Mouse (Mus musculus): ENCODE measurements around the gene Gm13697. TPM values are rescaled to one million over a fixed set of nuclear protein-coding genes. Genes with fewer than 3 reads are reported as not detected.
A peak's percentile ranks its signal among the peaks of the same experiment; 100 is the strongest.
"Not testable (repeated sequence)": the region's sequence is repeated elsewhere in the genome, so short reads cannot be mapped to it uniquely, and the experiment has no call there.

Gm13697 gene
- total RNA-seq (2012; rRNA removed) (0.04 TPM in 1 of 2 replicates, not detected in the other), total RNA-seq (2014; rRNA removed) (0.34 and 0.44 TPM in 2 replicates), polyA plus RNA-seq (2012; ENCODE audit: insufficient read length, low read depth) (not detected in 2 replicates)

GRCm38 (mm10) chr2:83984443-83984842 lies at the start of gene Gm13697:
Gm13697 (plus strand) TSS chr2:83984743.
- H3K4me1 ChIP-seq (ENCODE audit: control insufficient read depth in 1 of 2, insufficient read depth in 2 of 2); H3K4me2 ChIP-seq (ENCODE audit: insufficient read depth, low read depth, poor library complexity, severe bottlenecking); in situ Hi-C loops (cut with MboI; ENCODE audit: low pct_ligation_motif_present, low pct_unique_long_range_greater_than_20kb, low sequenced_read_pairs); H3K36me3 ChIP-seq (replicated peaks in 1 of 2; ENCODE audit: control insufficient read depth in 1 of 2, insufficient read depth in 1 of 2, low read length in 1 of 2); DNase-seq (ENCODE audit: extremely low read depth); H3K27ac ChIP-seq (ENCODE audit: insufficient read depth, low read depth); H3K4me3 ChIP-seq (replicated peaks in 1 of 3; ENCODE audit: low read depth in 2 of 3, low read length in 2 of 3, poor library complexity in 1 of 3); dilution Hi-C loops (cut with MboI; ENCODE audit: extremely low pct_ligation_motif_present, extremely low pct_unique_long_range_greater_than_20kb, low sequenced_read_pairs); H3K27me3 ChIP-seq (replicated peaks); H3K9me3 ChIP-seq (replicated peaks; ENCODE audit: low read length); H3K79me2 ChIP-seq (replicated peaks; ENCODE audit: control insufficient read depth, extremely low read depth, insufficient read depth, poor library complexity, severe bottlenecking); H3K9ac ChIP-seq (ENCODE audit: insufficient read depth, low read depth): not testable (repeated sequence)

GRCm38 (mm10) chr2:83940931-83941361 lies 43.6 kb upstream of the Gm13697 start, which contains the start of gene Zswim2:
Zswim2 (minus strand) TSS chr2:83941228.
- peak within 1 kb of the TSS; percentile 18; the same call in 1 of the 2 replicates for H3K27ac ChIP-seq (ENCODE audit: insufficient read depth, low read depth)
- no peaks in the 10 kb centered on the region for H3K36me3 ChIP-seq (replicated peaks in 1 of 2; ENCODE audit: control insufficient read depth in 1 of 2, insufficient read depth in 1 of 2, low read length in 1 of 2)
- in situ Hi-C loops (cut with MboI; ENCODE audit: low pct_ligation_motif_present, low pct_unique_long_range_greater_than_20kb, low sequenced_read_pairs) = loop anchor here (25.0 kb wide), 1 partner anchor 129 kb away; the partner anchor contains the start of gene Fam171b
- peak within 1 kb of the TSS; percentile 77 for H3K4me2 ChIP-seq (ENCODE audit: insufficient read depth, low read depth, poor library complexity, severe bottlenecking)
- H3K4me3 ChIP-seq (replicated peaks in 1 of 3; ENCODE audit: low read depth in 2 of 3, low read length in 2 of 3, poor library complexity in 1 of 3) = peak within 1 kb of the TSS; percentile 15 to 56 (median 23)
- H3K9ac ChIP-seq (ENCODE audit: insufficient read depth, low read depth) = 0 out of 2 replicates have a peak within 1 kb of the TSS, but pooled peaks have one; percentile 3
- H3K27me3 ChIP-seq (replicated peaks) = no peaks in the 10 kb centered on the region
- dilution Hi-C loops (cut with MboI; ENCODE audit: extremely low pct_ligation_motif_present, extremely low pct_unique_long_range_greater_than_20kb, low sequenced_read_pairs) = no loop called here
- H3K4me1 ChIP-seq (ENCODE audit: control insufficient read depth in 1 of 2, insufficient read depth in 2 of 2) = peaks cover 2 to 20% of the 10 kb centered on the region in 2 experiments; a peak in 3 of 4 replicates
- DNase-seq (ENCODE audit: extremely low read depth) = peak; percentile 88
- no peaks in the 10 kb centered on the region for H3K9me3 ChIP-seq (replicated peaks; ENCODE audit: low read length)
- TF ChIP-seq POLR2A (IDR thresholded peaks at IDR 0.05; ENCODE audit: low read depth, low read length) (0 out of 2 replicates have a peak, but pooled peaks have one; percentile 27), SIN3A (IDR thresholded peaks at IDR 0.05; ENCODE audit: low read length) (peak; percentile 84), KAT2A (IDR thresholded peaks at IDR 0.05; ENCODE audit: insufficient replicate concordance, low read length) (0 out of 2 replicates have a peak, but pooled peaks have one; percentile 51), MXI1 (IDR thresholded peaks at IDR 0.05; ENCODE audit: low read depth, low read length) (peak; percentile 97), USF2 (conservative IDR thresholded peaks at IDR 0.05; ENCODE audit: low read depth, low read length) (no peak), ZNF384 (IDR thresholded peaks at IDR 0.05; ENCODE audit: low read depth, low read length) (no peak), ELF1 (IDR thresholded peaks at IDR 0.05; ENCODE audit: low read depth, low read length) (no peak), RCOR1 (conservative IDR thresholded peaks at IDR 0.05; ENCODE audit: low read depth, low read length) (no peak), PAX5 (IDR thresholded peaks at IDR 0.05; ENCODE audit: low read length) (no peak), IRF4 (IDR thresholded peaks at IDR 0.05; ENCODE audit: low read depth, low read length) (peak; percentile 38; the same call in 1 of the 2 replicates), ZC3H11A (IDR thresholded peaks at IDR 0.05; ENCODE audit: low read depth, low read length) (no peak), SMC3 (IDR thresholded peaks at IDR 0.05; ENCODE audit: low read depth, low read length) (no peak), TBP (conservative IDR thresholded peaks at IDR 0.05; ENCODE audit: low read depth, low read length) (no peak), CHD2 (IDR thresholded peaks at IDR 0.05; ENCODE audit: low read length) (peak; percentile 84), NELFE (IDR thresholded peaks at IDR 0.05; ENCODE audit: low read depth, low read length) (no peak), ZKSCAN1 (IDR thresholded peaks at IDR 0.05; ENCODE audit: borderline replicate concordance, low read depth, low read length) (no peak), MAZ (IDR thresholded peaks at IDR 0.05; ENCODE audit: low read depth, low read length) (peak; percentile 81; the same call in 1 of the 2 replicates), HCFC1 (IDR thresholded peaks at IDR 0.05; ENCODE audit: low read depth, low read length) (0 out of 2 replicates have a peak, but pooled peaks have one; percentile 34), MAX (IDR thresholded peaks at IDR 0.05; ENCODE audit: low read length) (no peak), USF1 (IDR thresholded peaks at IDR 0.05; ENCODE audit: low read depth, low read length) (no peak), CTCF (conservative IDR thresholded peaks at IDR 0.05 in 1 of 2, IDR thresholded peaks at IDR 0.05 in 1 of 2; ENCODE audit: low read depth in 2 of 2, low read length in 2 of 2) (no peak), MEF2A (IDR thresholded peaks at IDR 0.05; ENCODE audit: borderline replicate concordance, low read depth, low read length) (no peak), MAFK (IDR thresholded peaks at IDR 0.05; ENCODE audit: insufficient replicate concordance, low read length) (no peak), POLR2AphosphoS2 (IDR thresholded peaks at IDR 0.05; ENCODE audit: low read depth, low read length) (no peak), MYC (IDR thresholded peaks at IDR 0.05; ENCODE audit: low read depth, low read length) (no peak), JUN (IDR thresholded peaks at IDR 0.05; ENCODE audit: insufficient read depth, low read depth, low read length) (no peak), BHLHE40 (IDR thresholded peaks at IDR 0.05; ENCODE audit: low read depth, low read length) (no peak), EP300 (IDR thresholded peaks at IDR 0.05; ENCODE audit: low read length) (peak; percentile 39; the same call in 1 of the 2 replicates)
- no peaks in the 10 kb centered on the region for H3K79me2 ChIP-seq (replicated peaks; ENCODE audit: control insufficient read depth, extremely low read depth, insufficient read depth, poor library complexity, severe bottlenecking)
